Mouse (Mus musculus): ENCODE data around the gene Kdm2b. TPM values are rescaled to one million over a fixed set of nuclear protein-coding genes. Genes with fewer than 3 reads are reported as not detected.

The Kdm2b gene
- polyA plus RNA-seq, 1 experiment = 10.1 TPM

- no peak overlapping the region for H3K4me2 ChIP-seq (ENCODE audit: low read depth)
- no peak overlapping the region for H3K4me3 ChIP-seq
- H3K27me3 ChIP-seq (ENCODE audit: control insufficient read depth, insufficient read depth, insufficient read length) = no peaks in the 10 kb centered on the region
These were observed 80.1 kb downstream of the Kdm2b start for GRCm38 (mm10) chr5:122909481-122909880.

GRCm38 (mm10) chr5:122908001-122908400 lies 81.6 kb downstream of the Kdm2b start:
- H3ac ChIP-seq (ENCODE audit: control insufficient read depth, insufficient read length) = no peak overlapping the region
- no peak overlapping the region for H3K4me2 ChIP-seq (ENCODE audit: low read depth)
- H3K4me3 ChIP-seq = no peak overlapping the region
- H3K36me3 ChIP-seq (ENCODE audit: control insufficient read depth, insufficient read depth) = no peaks in the 10 kb centered on the region
- no peaks in the 10 kb centered on the region for H3K27me3 ChIP-seq (ENCODE audit: control insufficient read depth, insufficient read depth, insufficient read length)
- no peaks in the 10 kb centered on the region for H3K79me2 ChIP-seq (ENCODE audit: control insufficient read depth, insufficient read depth)
- TF ChIP-seq MAX (IDR thresholded peaks at IDR 0.05; ENCODE audit: low read depth) (no peak), CEBPB (IDR thresholded peaks at IDR 0.05; ENCODE audit: insufficient read depth, poor library complexity, severe bottlenecking) (no peak), TCF3 (IDR thresholded peaks at IDR 0.05; ENCODE audit: insufficient read length, low read depth) (no peak), POLR2A (IDR thresholded peaks at IDR 0.05; ENCODE audit: insufficient read length, low read depth) (no peak), USF1 (IDR thresholded peaks at IDR 0.05; ENCODE audit: low read depth) (no peak), SRF (IDR thresholded peaks at IDR 0.05; ENCODE audit: control insufficient read depth, insufficient read length, low read depth) (no peak), MYOG (IDR thresholded peaks at IDR 0.05; ENCODE audit: control insufficient read depth in 1 of 3, insufficient read depth in 1 of 3, insufficient read length in 2 of 3, low read depth in 2 of 3) (no peak), E2F4 (IDR thresholded peaks at IDR 0.05; ENCODE audit: insufficient read depth) (no peak), MYOD1 (IDR thresholded peaks at IDR 0.05; ENCODE audit: control insufficient read depth in 1 of 3, insufficient read length in 2 of 3, low read depth in 2 of 3) (no peak), POLR2AphosphoS2 (IDR thresholded peaks at IDR 0.05; ENCODE audit: insufficient read length, low read depth) (no peak), TCF12 (IDR thresholded peaks at IDR 0.05; ENCODE audit: insufficient read depth, poor library complexity, severe bottlenecking) (no peak)

More at GRCm38 (mm10) chr5:122909481-122909880, 80.1 kb downstream of the Kdm2b start:
- no peak overlapping the region for H3ac ChIP-seq (ENCODE audit: control insufficient read depth, insufficient read length)
- no peaks in the 10 kb centered on the region for H3K79me2 ChIP-seq (ENCODE audit: control insufficient read depth, insufficient read depth)
- no peak for TF ChIP-seq POLR2AphosphoS2 (IDR thresholded peaks at IDR 0.05; ENCODE audit: insufficient read length, low read depth)
- no peak for TF ChIP-seq TCF3 (IDR thresholded peaks at IDR 0.05; ENCODE audit: insufficient read length, low read depth)
- no peak for TF ChIP-seq CEBPB (IDR thresholded peaks at IDR 0.05; ENCODE audit: insufficient read depth, poor library complexity, severe bottlenecking)
- no peak for TF ChIP-seq POLR2A (IDR thresholded peaks at IDR 0.05; ENCODE audit: insufficient read length, low read depth)
- no peak for TF ChIP-seq TCF12 (IDR thresholded peaks at IDR 0.05; ENCODE audit: insufficient read depth, poor library complexity, severe bottlenecking)
- TF ChIP-seq REST (IDR thresholded peaks at IDR 0.05; ENCODE audit: insufficient read depth, insufficient read length) = no peak
- H3K36me3 ChIP-seq (ENCODE audit: control insufficient read depth, insufficient read depth) = no peaks in the 10 kb centered on the region

- Histone ChIP-seq H3K36me3 (ENCODE audit: control insufficient read depth, insufficient read depth) (no peaks in the 10 kb centered on the region), H3K4me3 (no peak overlapping the region), H3K27me3 (ENCODE audit: control insufficient read depth, insufficient read depth, insufficient read length) (no peaks in the 10 kb centered on the region), H3K4me2 (ENCODE audit: low read depth) (no peak overlapping the region), H3K79me2 (ENCODE audit: control insufficient read depth, insufficient read depth) (no peaks in the 10 kb centered on the region), H3ac (ENCODE audit: control insufficient read depth, insufficient read length) (no peak overlapping the region)
- no peak for TF ChIP-seq CEBPB (IDR thresholded peaks at IDR 0.05; ENCODE audit: insufficient read depth, poor library complexity, severe bottlenecking)
- no peak for TF ChIP-seq MYOD1 (IDR thresholded peaks at IDR 0.05; ENCODE audit: control insufficient read depth in 1 of 3, insufficient read length in 2 of 3, low read depth in 2 of 3)
- no peak for TF ChIP-seq E2F4 (IDR thresholded peaks at IDR 0.05; ENCODE audit: insufficient read depth)
- no peak for TF ChIP-seq TCF3 (IDR thresholded peaks at IDR 0.05; ENCODE audit: insufficient read length, low read depth)
- TF ChIP-seq USF1 (IDR thresholded peaks at IDR 0.05; ENCODE audit: low read depth) = no peak
- TF ChIP-seq MYOG (IDR thresholded peaks at IDR 0.05; ENCODE audit: control insufficient read depth in 1 of 3, insufficient read depth in 1 of 3, insufficient read length in 2 of 3, low read depth in 2 of 3) = no peak
- no peak for TF ChIP-seq POLR2AphosphoS2 (IDR thresholded peaks at IDR 0.05; ENCODE audit: insufficient read length, low read depth)
- no peak for TF ChIP-seq TCF12 (IDR thresholded peaks at IDR 0.05; ENCODE audit: insufficient read depth, poor library complexity, severe bottlenecking)
- TF ChIP-seq REST (IDR thresholded peaks at IDR 0.05; ENCODE audit: insufficient read depth, insufficient read length) = no peak
- no peak for TF ChIP-seq SRF (IDR thresholded peaks at IDR 0.05; ENCODE audit: control insufficient read depth, insufficient read length, low read depth)
These were observed 82.4 kb downstream of the Kdm2b start for GRCm38 (mm10) chr5:122907182-122907581.

GRCm38 (mm10) chr5:122903165-122903564 lies 86.5 kb downstream of the Kdm2b start:
- Histone ChIP-seq H3K27me3 (ENCODE audit: control insufficient read depth, insufficient read depth, insufficient read length) (no peaks in the 10 kb centered on the region), H3K4me2 (ENCODE audit: low read depth) (no peak overlapping the region), H3K36me3 (ENCODE audit: control insufficient read depth, insufficient read depth) (no peaks in the 10 kb centered on the region), H3ac (ENCODE audit: control insufficient read depth, insufficient read length) (no peak overlapping the region), H3K4me3 (no peak overlapping the region), H3K79me2 (ENCODE audit: control insufficient read depth, insufficient read depth) (peaks cover 10% of the 10 kb centered on the region)
- no peak for TF ChIP-seq REST (IDR thresholded peaks at IDR 0.05; ENCODE audit: insufficient read depth, insufficient read length)
- TF ChIP-seq POLR2A (IDR thresholded peaks at IDR 0.05; ENCODE audit: insufficient read length, low read depth) = no peak
- TF ChIP-seq MYOD1 (IDR thresholded peaks at IDR 0.05; ENCODE audit: control insufficient read depth in 1 of 3, insufficient read length in 2 of 3, low read depth in 2 of 3) = no peak
- TF ChIP-seq SRF (IDR thresholded peaks at IDR 0.05; ENCODE audit: control insufficient read depth, insufficient read length, low read depth) = no peak
- no peak for TF ChIP-seq POLR2AphosphoS2 (IDR thresholded peaks at IDR 0.05; ENCODE audit: insufficient read length, low read depth)
- no peak for TF ChIP-seq MAX (IDR thresholded peaks at IDR 0.05; ENCODE audit: low read depth)
- TF ChIP-seq TCF12 (IDR thresholded peaks at IDR 0.05; ENCODE audit: insufficient read depth, poor library complexity, severe bottlenecking) = no peak
- no peak for TF ChIP-seq TCF3 (IDR thresholded peaks at IDR 0.05; ENCODE audit: insufficient read length, low read depth)
- TF ChIP-seq USF1 (IDR thresholded peaks at IDR 0.05; ENCODE audit: low read depth) = no peak
- TF ChIP-seq MYOG (IDR thresholded peaks at IDR 0.05; ENCODE audit: control insufficient read depth in 1 of 3, insufficient read depth in 1 of 3, insufficient read length in 2 of 3, low read depth in 2 of 3) = no peak
- no peak for TF ChIP-seq E2F4 (IDR thresholded peaks at IDR 0.05; ENCODE audit: insufficient read depth)
- no peak for TF ChIP-seq CEBPB (IDR thresholded peaks at IDR 0.05; ENCODE audit: insufficient read depth, poor library complexity, severe bottlenecking)

GRCm38 (mm10) chr5:122902228-122902627 lies 87.4 kb downstream of the Kdm2b start:
- H3K4me2 ChIP-seq (ENCODE audit: low read depth) = no peak overlapping the region
- no peak overlapping the region for H3ac ChIP-seq (ENCODE audit: control insufficient read depth, insufficient read length)
- peaks cover 10% of the 10 kb centered on the region for H3K79me2 ChIP-seq (ENCODE audit: control insufficient read depth, insufficient read depth)
- TF ChIP-seq E2F4 (IDR thresholded peaks at IDR 0.05; ENCODE audit: insufficient read depth) = no peak
- no peak for TF ChIP-seq POLR2AphosphoS2 (IDR thresholded peaks at IDR 0.05; ENCODE audit: insufficient read length, low read depth)
- TF ChIP-seq REST (IDR thresholded peaks at IDR 0.05; ENCODE audit: insufficient read depth, insufficient read length) = no peak
- no peak for TF ChIP-seq TCF12 (IDR thresholded peaks at IDR 0.05; ENCODE audit: insufficient read depth, poor library complexity, severe bottlenecking)
- no peak for TF ChIP-seq MYOG (IDR thresholded peaks at IDR 0.05; ENCODE audit: control insufficient read depth in 1 of 3, insufficient read depth in 1 of 3, insufficient read length in 2 of 3, low read depth in 2 of 3)
- TF ChIP-seq CEBPB (IDR thresholded peaks at IDR 0.05; ENCODE audit: insufficient read depth, poor library complexity, severe bottlenecking) = no peak
- no peak for TF ChIP-seq MYOD1 (IDR thresholded peaks at IDR 0.05; ENCODE audit: control insufficient read depth in 1 of 3, insufficient read length in 2 of 3, low read depth in 2 of 3)
- H3K36me3 ChIP-seq (ENCODE audit: control insufficient read depth, insufficient read depth) = no peaks in the 10 kb centered on the region
- H3K27me3 ChIP-seq (ENCODE audit: control insufficient read depth, insufficient read depth, insufficient read length) = no peaks in the 10 kb centered on the region
- no peak overlapping the region for H3K4me3 ChIP-seq
